In the genomic region with DNA sequence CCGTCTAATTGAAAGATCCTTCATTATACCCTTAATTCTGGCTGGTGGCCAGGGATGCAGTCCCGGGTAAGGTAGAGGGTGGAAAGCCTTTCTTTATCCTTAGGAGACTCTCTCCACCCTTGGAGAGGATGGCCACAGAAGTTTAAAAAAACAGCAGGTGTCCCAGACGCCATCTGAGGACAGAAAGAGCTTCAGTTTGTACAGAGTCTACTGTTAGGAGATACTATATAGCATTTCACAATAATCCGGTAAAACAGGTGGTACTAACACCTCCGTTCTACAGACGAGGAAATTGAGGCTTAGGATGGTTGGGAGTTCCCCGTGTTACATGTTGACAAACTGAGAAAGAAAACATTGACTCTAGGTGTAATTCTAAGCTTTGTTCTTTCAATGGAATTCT, we compare ENCODE assay signal across 8 mouse cellular contexts. TPM values are rescaled to one million over a fixed set of nuclear protein-coding genes. Genes with fewer than 3 reads are reported as not detected.
DNase-seq lines count a peak whose midpoint lies in the region; ATAC-seq and TF ChIP-seq lines count a peak whose summit lies in the region.

No protein-coding gene starts in this region.

- WGBS in liver, adult 2 months: 7% methylated on average over 7 of the region's 7 CpGs
- WGBS in embryonic facial prominence, embryonic 11.5 days: 24% methylated on average over 7 of the region's 7 CpGs
- WGBS in hindbrain, embryonic 15.5 days: 21% methylated on average over 7 of the region's 7 CpGs
- 31% methylated on average over 7 of the region's 7 CpGs for WGBS in midbrain, embryonic 12.5 days

- no peak overlapping the region for H3K27ac ChIP-seq in liver, adult 2 months (replicated peaks; ENCODE audit: insufficient read depth, low read depth, low read length)
- no peak overlapping the region for H3K27ac ChIP-seq in embryonic facial prominence, embryonic 11.5 days (replicated peaks; ENCODE audit: low read depth, low read length)
- peak overlapping the region; percentile 18 for H3K27ac ChIP-seq in hindbrain, embryonic 15.5 days (replicated peaks)
- H3K27ac ChIP-seq in midbrain, embryonic 12.5 days (replicated peaks): no peak overlapping the region

- no peak for DNase-seq in liver, adult 2 months (ENCODE audit: extremely low read depth, low read depth, low spot score)
- DNase-seq in liver: no peak
- no peak for DNase-seq in embryonic facial prominence, embryonic 11.5 days (ENCODE audit: low spot score)
- no peak for DNase-seq in layer of hippocampus, postnatal 36 days
- no peak for DNase-seq in ovary, postnatal 36 days (ENCODE audit: low spot score)
- no peak for DNase-seq in left cerebral cortex, adult 11 months (ENCODE audit: low spot score)

- peaks cover 4% of the 10 kb centered on the region; the same call in 1 of the 2 replicates for H3K4me1 ChIP-seq in liver, adult 2 months (ENCODE audit: control insufficient read depth, insufficient read depth, low read length)
- no peaks in the 10 kb centered on the region for H3K4me1 ChIP-seq in embryonic facial prominence, embryonic 11.5 days (ENCODE audit: control insufficient read depth, insufficient read depth, low read length)
- peaks cover 19% of the 10 kb centered on the region for H3K4me1 ChIP-seq in hindbrain, embryonic 15.5 days (replicated peaks)
- peaks cover 13% of the 10 kb centered on the region for H3K4me1 ChIP-seq in midbrain, embryonic 12.5 days

- H3K36me3 ChIP-seq in liver, adult 2 months (ENCODE audit: control insufficient read depth, insufficient read depth, low read length): no peaks in the 10 kb centered on the region
- no peaks in the 10 kb centered on the region for H3K36me3 ChIP-seq in embryonic facial prominence, embryonic 11.5 days (replicated peaks; ENCODE audit: control insufficient read depth, insufficient read depth, low read depth, low read length)
- H3K36me3 ChIP-seq in hindbrain, embryonic 15.5 days: no peaks in the 10 kb centered on the region
- no peaks in the 10 kb centered on the region for H3K36me3 ChIP-seq in midbrain, embryonic 12.5 days

- no peaks in the 10 kb centered on the region for H3K9me3 ChIP-seq in embryonic facial prominence, embryonic 11.5 days (replicated peaks; ENCODE audit: control insufficient read depth, low read length)
- no peaks in the 10 kb centered on the region for H3K9me3 ChIP-seq in hindbrain, embryonic 15.5 days
- H3K9me3 ChIP-seq in midbrain, embryonic 12.5 days: no peaks in the 10 kb centered on the region

- H3K9ac ChIP-seq in liver, adult 2 months (ENCODE audit: low read depth, low read length): no peak overlapping the region
- H3K9ac ChIP-seq in embryonic facial prominence, embryonic 11.5 days (replicated peaks; ENCODE audit: low read length): no peak overlapping the region
- peak overlapping the region; percentile 27; the same call in 1 of the 2 replicates for H3K9ac ChIP-seq in hindbrain, embryonic 15.5 days
- H3K9ac ChIP-seq in midbrain, embryonic 12.5 days (replicated peaks): peak overlapping the region; percentile 24

- peak overlapping the region; percentile 32 for H3K4me3 ChIP-seq in liver, adult 2 months (ENCODE audit: insufficient read depth, low read depth, low read length)
- peak overlapping the region; percentile 75; the same call in 1 of the 2 replicates for H3K4me3 ChIP-seq in embryonic facial prominence, embryonic 11.5 days (ENCODE audit: low read depth, low read length)
- H3K4me3 ChIP-seq in hindbrain, embryonic 15.5 days: peak overlapping the region; percentile 83
- H3K4me3 ChIP-seq in midbrain, embryonic 12.5 days: peak overlapping the region; percentile 86

- H3K27me3 ChIP-seq in liver, adult 2 months (ENCODE audit: control insufficient read depth, insufficient read depth, low read length): no peaks in the 10 kb centered on the region
- H3K27me3 ChIP-seq in embryonic facial prominence, embryonic 11.5 days (ENCODE audit: control insufficient read depth, insufficient read depth, low read length): no peaks in the 10 kb centered on the region
- H3K27me3 ChIP-seq in hindbrain, embryonic 15.5 days: peaks cover 2% of the 10 kb centered on the region; the same call in 1 of the 2 replicates
- H3K27me3 ChIP-seq in midbrain, embryonic 12.5 days: peaks cover 4% of the 10 kb centered on the region; the same call in 1 of the 2 replicates

- peak; percentile 4; the same call in 1 of the 2 replicates for ATAC-seq in embryonic facial prominence, embryonic 11.5 days (replicated peaks; ENCODE audit: insufficient number of reproducible peaks, low FRiP score, low TSS enrichment, low read depth)
- peak; percentile 28 for ATAC-seq in hindbrain, embryonic 15.5 days (ENCODE audit: low FRiP score, low read depth)
- ATAC-seq in midbrain, embryonic 12.5 days (ENCODE audit: low FRiP score, low read depth): peak; percentile 7; the same call in 1 of the 2 replicates

- no peak for TF ChIP-seq CTCF in liver, adult 2 months (IDR thresholded peaks at IDR 0.05; ENCODE audit: low read depth, low read length)

- no peak for TF ChIP-seq POLR2A in liver, adult 2 months (IDR thresholded peaks at IDR 0.05; ENCODE audit: extremely low read depth, insufficient read depth, low read length)

- peak overlapping the region; percentile 30; the same call in 1 of the 2 replicates for H3K4me2 ChIP-seq in embryonic facial prominence, embryonic 11.5 days (ENCODE audit: low read depth, low read length)
- H3K4me2 ChIP-seq in hindbrain, embryonic 15.5 days: peak overlapping the region; percentile 73
- peak overlapping the region; percentile 94 for H3K4me2 ChIP-seq in midbrain, embryonic 12.5 days (replicated peaks)

- 0 out of 2 replicates have a peak, but pooled peaks cover 3% of the 10 kb centered on the region for H3K79me2 ChIP-seq in liver, adult 2 months (ENCODE audit: control insufficient read depth, insufficient read depth, low read length)

RNA-seq across cellular contexts. Expression of a gene that starts 0.6 kb away (rescaled TPM):
- total RNA-seq in liver, adult 2 months (2014; rRNA removed): 16.5 and 17.5 TPM in 2 replicates
- polyA plus RNA-seq in liver, adult 2 months (2012; rRNA removed): 3.1 and 3.2 TPM in 2 replicates
- 13.5 and 14.3 TPM in 2 replicates for polyA plus RNA-seq in embryonic facial prominence, embryonic 11.5 days (2014; fragmentation: Nextera tagmentation; extraction: Ambion mirVana)
- polyA plus RNA-seq in hindbrain, embryonic 15.5 days (2015; fragmentation: Nextera tagmentation; extraction: Ambion mirVana): 12.3 and 16.7 TPM in 2 replicates
- polyA plus RNA-seq in midbrain, embryonic 12.5 days (2016; fragmentation: Nextera tagmentation; extraction: Ambion mirVana): 16.8 and 17.0 TPM in 2 replicates
- total RNA-seq in layer of hippocampus, postnatal 36 days (2021): 10 to 100 TPM; 83.1 to 89.8 TPM

RNA-seq across cellular contexts. Expression of a gene that starts 49.1 kb away (rescaled TPM):
- 0.09 and 0.27 TPM in 2 replicates for total RNA-seq in liver, adult 2 months (2014; rRNA removed)
- 0.09 and 0.18 TPM in 2 replicates for polyA plus RNA-seq in liver, adult 2 months (2012; rRNA removed)
- 0.17 and 0.18 TPM in 2 replicates for polyA plus RNA-seq in embryonic facial prominence, embryonic 11.5 days (2014; fragmentation: Nextera tagmentation; extraction: Ambion mirVana)
- 0.10 TPM in 1 of 2 replicates, not detected in the other for polyA plus RNA-seq in hindbrain, embryonic 15.5 days (2015; fragmentation: Nextera tagmentation; extraction: Ambion mirVana)
- 0.10 and 0.22 TPM in 2 replicates for polyA plus RNA-seq in midbrain, embryonic 12.5 days (2016; fragmentation: Nextera tagmentation; extraction: Ambion mirVana)
- total RNA-seq in layer of hippocampus, postnatal 36 days (2021): under 1 TPM; 0.27 to 0.30 TPM

Comparison
In these comparisons a context has a peak if more than half of its experiments do, and no peak if none do; other contexts are left out.
1. H3K4me3 ChIP-seq: peak in every context shown above with its lines; median percentile 86 in midbrain, embryonic 12.5 days; 83 in hindbrain, embryonic 15.5 days; 75 in embryonic facial prominence, embryonic 11.5 days; 32 in liver, adult 2 months.
2. H3K9ac ChIP-seq: peak in hindbrain, embryonic 15.5 days (single experiment) and midbrain, embryonic 12.5 days (single experiment); none in liver, adult 2 months (single experiment) and embryonic facial prominence, embryonic 11.5 days (single experiment).
3. H3K4me2 ChIP-seq: peak in every context shown above with its lines; median percentile 94 in midbrain, embryonic 12.5 days; 73 in hindbrain, embryonic 15.5 days; 30 in embryonic facial prominence, embryonic 11.5 days.
4. Peak in every context shown above with its lines, with median percentiles within 50 percentile points of each other: ATAC-seq.